Comparison of ENCODE assay signal across 23 mouse cellular contexts in genomic region chr19:36840301-36840700, GRCm38 (mm10).
"Had no signal": no experiment of that assay in that cellular context is flagged by ENCODE, and none has a peak within 500 bp of the region (broad histone marks: within the 10 kb centered on the region; RNA-seq: fewer than 3 reads in every experiment).

No protein-coding gene starts in this region.

- DNase-seq: cerebellum, postnatal 14 days; cerebellum, postnatal 25 days; cerebellum, postnatal 36 days; embryo, embryonic 11 days; forebrain, postnatal 0 days; gastrocnemius, postnatal 10 days; gastrocnemius, postnatal 14 days; gastrocnemius, postnatal 25 days; heart, adult 11 months; heart, adult 18-20 months; heart, adult 2 months had no signal

- H3K27ac ChIP-seq: embryonic facial prominence, embryonic 10.5 days; embryonic facial prominence, embryonic 12.5 days; embryonic facial prominence, embryonic 13.5 days; embryonic facial prominence, embryonic 15.5 days; forebrain, embryonic 10.5 days; forebrain, embryonic 12.5 days; forebrain, embryonic 13.5 days; forebrain, embryonic 15.5 days; heart, adult 2 months; heart, embryonic 10.5 days; heart, embryonic 13.5 days had no signal

- H3K4me3 ChIP-seq: embryonic facial prominence, embryonic 10.5 days; embryonic facial prominence, embryonic 12.5 days; embryonic facial prominence, embryonic 13.5 days; embryonic facial prominence, embryonic 15.5 days; erythroblast, embryonic 14.5 days; forebrain, embryonic 10.5 days; forebrain, embryonic 12.5 days; forebrain, embryonic 13.5 days; forebrain, embryonic 15.5 days; heart, adult 2 months; heart, embryonic 10.5 days; heart, embryonic 12.5 days; heart, embryonic 13.5 days had no signal
